Mouse (Mus musculus): ENCODE measurements around the gene Ddost. TPM values are rescaled to one million over a fixed set of nuclear protein-coding genes. Genes with fewer than 3 reads are reported as not detected.

The Ddost gene
- polyA plus RNA-seq, 1 experiment from 2014 or later, result 349 TPM

DNA sequence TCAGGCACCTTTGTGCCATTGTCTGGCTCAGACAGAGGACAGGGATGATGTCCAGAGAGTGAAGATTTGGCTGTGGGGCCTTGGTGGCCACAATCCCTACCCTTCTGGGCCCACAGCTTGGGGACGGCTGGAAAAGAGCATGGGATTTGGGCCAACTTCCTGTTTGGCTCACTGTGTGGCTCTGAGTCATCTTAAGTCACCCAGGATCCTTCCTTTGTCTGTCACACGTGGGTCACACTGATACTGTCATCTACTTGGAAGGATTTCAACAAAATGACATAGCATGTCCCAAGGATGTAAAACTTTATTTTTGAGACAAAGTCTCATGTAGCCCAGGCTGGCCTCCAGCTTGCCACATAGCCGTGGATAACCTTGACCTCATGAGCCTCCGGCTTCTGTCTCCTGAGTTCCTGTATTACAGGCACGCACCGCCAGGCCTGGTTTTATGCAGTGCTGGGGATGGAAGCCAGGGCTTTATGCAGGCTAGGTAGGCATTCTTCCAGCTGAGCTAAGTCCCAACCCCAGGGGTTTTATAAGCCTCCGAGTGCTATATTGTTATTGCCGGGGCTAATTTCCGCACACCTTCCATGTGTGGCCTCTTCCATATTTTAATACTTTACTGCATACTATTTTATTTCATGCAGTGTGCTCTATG is 40.5 kb downstream of the Ddost start:
- H3K4me1 ChIP-seq, result peaks cover 17% of the 10 kb centered on the region
- H3K36me3 ChIP-seq, result no peaks in the 10 kb centered on the region
- no peak overlapping the region for H3K4me3 ChIP-seq
- peaks cover 9% of the 10 kb centered on the region; the same call in 1 of the 2 replicates for H3K27me3 ChIP-seq (ENCODE audit: insufficient read depth, poor library complexity, severe bottlenecking)
- H3K27ac ChIP-seq, result no peak overlapping the region
- no peak for DNase-seq (ENCODE audit: low spot score)
- 78% methylated on average over 9 of the region's 9 CpGs for whole genome bisulfite sequencing
- H3K9me3 ChIP-seq, result no peaks in the 10 kb centered on the region

GRCm38 (mm10) chr4:138347280-138347679 is 42.8 kb downstream of the Ddost start:
- Histone ChIP-seq H3K36me3 (no peaks in the 10 kb centered on the region), H3K27me3 (ENCODE audit: insufficient read depth, poor library complexity, severe bottlenecking) (peaks cover 9% of the 10 kb centered on the region; the same call in 1 of the 2 replicates), H3K27ac (no peak overlapping the region), H3K4me3 (no peak overlapping the region), H3K9me3 (no peaks in the 10 kb centered on the region), H3K4me1 (peaks cover 13% of the 10 kb centered on the region)
- 83% methylated on average over 1 of the region's 1 CpGs for WGBS
- DNase-seq (ENCODE audit: low spot score), result no peak

DNA sequence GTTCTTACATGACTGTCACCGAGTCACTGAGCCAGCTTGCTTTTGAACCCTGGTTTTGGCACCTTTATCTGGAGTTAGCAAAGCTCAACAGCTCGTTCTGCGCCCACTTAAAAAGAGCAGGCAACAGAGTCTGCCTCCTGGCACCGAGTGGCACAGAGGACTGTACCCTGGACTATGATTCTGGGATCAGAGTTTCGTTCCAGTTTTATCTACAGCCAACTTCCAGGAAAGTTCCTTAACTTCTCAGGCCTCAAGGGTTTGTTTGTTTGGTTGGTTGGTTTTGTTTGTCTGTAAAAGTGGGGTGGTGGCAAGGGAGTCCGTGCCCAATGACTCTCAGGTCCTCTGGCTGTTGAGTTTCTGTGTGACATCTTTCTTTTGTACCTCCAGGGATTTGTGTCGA is 44.2 kb downstream of the Ddost start:
- Histone ChIP-seq H3K9me3 (no peaks in the 10 kb centered on the region), H3K4me3 (no peak overlapping the region), H3K36me3 (no peaks in the 10 kb centered on the region), H3K4me1 (peaks cover 1% of the 10 kb centered on the region), H3K27ac (no peak overlapping the region), H3K27me3 (ENCODE audit: insufficient read depth, poor library complexity, severe bottlenecking) (peaks cover 9% of the 10 kb centered on the region; the same call in 1 of the 2 replicates)
- 70% methylated on average over 7 of the region's 7 CpGs for WGBS
- no peak for DNase-seq (ENCODE audit: low spot score)

DNA sequence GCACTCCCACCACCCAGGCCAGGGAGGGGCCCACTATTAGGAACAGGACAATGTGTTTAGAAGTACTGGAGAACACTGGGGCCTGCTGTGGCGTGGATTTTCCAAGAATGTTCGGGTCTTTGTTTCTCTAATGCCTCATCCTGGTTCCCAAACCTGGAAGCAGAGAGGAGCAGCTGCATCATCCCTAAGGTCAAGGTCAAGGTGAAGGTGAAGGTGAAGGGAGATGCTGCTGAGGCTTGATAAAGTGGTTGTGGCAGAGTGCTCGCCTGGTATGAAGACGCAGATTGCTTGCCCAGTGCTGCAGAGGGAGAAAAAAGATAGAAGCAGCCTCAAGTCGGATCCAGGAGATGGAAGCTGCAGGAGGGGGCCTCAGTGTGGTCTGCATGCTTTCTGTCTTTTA is 47.3 kb downstream of the Ddost start:
- peaks cover 9% of the 10 kb centered on the region; the same call in 1 of the 2 replicates for H3K27me3 ChIP-seq (ENCODE audit: insufficient read depth, poor library complexity, severe bottlenecking)
- WGBS, result 78% methylated on average over 5 of the region's 5 CpGs
- H3K4me3 ChIP-seq, result no peak overlapping the region
- no peaks in the 10 kb centered on the region for H3K36me3 ChIP-seq
- no peak overlapping the region for H3K27ac ChIP-seq
- H3K4me1 ChIP-seq, result no peaks in the 10 kb centered on the region
- no peaks in the 10 kb centered on the region for H3K9me3 ChIP-seq
- DNase-seq (ENCODE audit: low spot score), result no peak

DNA sequence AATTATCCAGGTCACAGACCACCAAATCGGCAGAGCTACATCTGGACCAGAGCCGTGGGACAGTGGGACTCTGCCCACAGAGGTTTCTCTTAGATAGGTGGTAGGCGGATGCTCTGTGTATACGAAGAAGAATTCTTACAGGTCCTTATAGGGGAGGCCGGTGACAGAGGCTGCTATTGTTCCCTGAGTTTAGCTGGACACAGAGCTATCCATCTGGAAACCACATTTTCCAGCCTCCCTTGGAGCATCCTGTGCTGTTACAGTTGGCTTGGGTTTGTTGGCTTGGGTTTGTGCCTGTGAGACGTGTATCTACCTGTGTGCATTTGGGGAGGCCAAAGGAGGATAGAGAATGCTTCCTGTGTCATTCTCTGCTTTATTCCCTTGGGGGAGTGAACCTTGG is 48.2 kb downstream of the Ddost start:
- no peak overlapping the region for H3K27ac ChIP-seq
- no peak overlapping the region for H3K4me3 ChIP-seq
- no peaks in the 10 kb centered on the region for H3K36me3 ChIP-seq
- WGBS, result 80% methylated on average over 6 of the region's 6 CpGs
- H3K4me1 ChIP-seq, result no peaks in the 10 kb centered on the region
- H3K27me3 ChIP-seq (ENCODE audit: insufficient read depth, poor library complexity, severe bottlenecking), result peaks cover 9% of the 10 kb centered on the region; the same call in 1 of the 2 replicates
- DNase-seq (ENCODE audit: low spot score), result no peak
- H3K9me3 ChIP-seq, result no peaks in the 10 kb centered on the region

- whole genome bisulfite sequencing, result 77% methylated on average over 10 of the region's 10 CpGs
- peaks cover under 1% of the 10 kb centered on the region; the same call in 1 of the 2 replicates for H3K27me3 ChIP-seq (ENCODE audit: insufficient read depth, poor library complexity, severe bottlenecking)
- H3K36me3 ChIP-seq, result no peaks in the 10 kb centered on the region
- no peak overlapping the region for H3K27ac ChIP-seq
- no peak for DNase-seq (ENCODE audit: low spot score)
- H3K9me3 ChIP-seq, result no peaks in the 10 kb centered on the region
- H3K4me1 ChIP-seq, result no peaks in the 10 kb centered on the region
- H3K4me3 ChIP-seq, result no peak overlapping the region
These were observed 49.1 kb downstream of the Ddost start for GRCm38 (mm10) chr4:138353438-138354171.

DNA sequence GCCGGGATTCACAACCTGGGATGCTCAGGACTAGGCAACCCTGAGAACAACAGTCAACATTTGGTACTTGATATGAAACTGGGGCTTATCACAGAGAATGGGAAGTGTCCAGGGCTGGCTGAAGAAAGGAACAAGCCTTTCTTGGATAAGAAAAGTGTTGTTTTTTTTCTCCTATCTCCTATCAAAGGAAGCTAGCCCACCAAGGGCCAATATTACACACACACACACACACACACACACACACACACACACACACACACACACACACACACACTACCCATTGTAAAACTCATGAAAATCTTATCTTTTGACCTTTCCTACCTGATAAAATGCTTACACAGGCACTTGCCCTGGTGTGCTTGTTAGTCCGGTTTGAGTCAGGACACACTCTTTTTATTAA is 51.0 kb downstream of the Ddost start:
- H3K36me3 ChIP-seq, result no peaks in the 10 kb centered on the region
- no peak overlapping the region for H3K4me3 ChIP-seq
- no peak for DNase-seq (ENCODE audit: low spot score)
- H3K9me3 ChIP-seq, result no peaks in the 10 kb centered on the region
- H3K27me3 ChIP-seq (ENCODE audit: insufficient read depth, poor library complexity, severe bottlenecking), result peaks cover under 1% of the 10 kb centered on the region
- 70% methylated on average over 2 of the region's 2 CpGs for WGBS
- H3K27ac ChIP-seq, result no peak overlapping the region
- H3K4me1 ChIP-seq, result no peaks in the 10 kb centered on the region

DNA sequence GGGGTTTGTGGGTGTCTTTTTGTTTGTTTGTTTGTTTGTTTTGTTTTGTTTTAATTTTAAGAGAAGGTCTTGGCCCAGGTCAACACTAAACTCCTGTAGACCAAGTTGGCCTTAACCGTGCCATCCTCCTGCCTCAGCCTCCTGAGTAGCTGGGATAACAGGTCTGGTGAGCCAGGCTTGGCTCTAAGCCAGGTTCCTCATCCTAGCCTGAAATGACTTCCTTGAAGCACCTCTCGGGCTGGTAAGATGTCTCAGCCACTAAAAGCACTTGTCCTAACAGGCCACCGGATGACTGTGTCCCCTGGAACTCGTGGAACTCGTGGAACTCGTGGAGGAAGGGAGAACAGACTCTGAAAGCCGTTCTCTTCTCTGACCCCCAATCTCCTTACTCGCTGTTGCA is 51.6 kb downstream of the Ddost start:
- 74% methylated on average over 8 of the region's 8 CpGs for WGBS
- peaks cover 6% of the 10 kb centered on the region for H3K27me3 ChIP-seq (ENCODE audit: insufficient read depth, poor library complexity, severe bottlenecking)
- H3K36me3 ChIP-seq, result no peaks in the 10 kb centered on the region
- H3K4me3 ChIP-seq, result no peak overlapping the region
- H3K27ac ChIP-seq, result no peak overlapping the region
- H3K4me1 ChIP-seq, result no peaks in the 10 kb centered on the region
- H3K9me3 ChIP-seq, result no peaks in the 10 kb centered on the region
- no peak for DNase-seq (ENCODE audit: low spot score)

GRCm38 (mm10) chr4:138356551-138356950 is 52.0 kb downstream of the Ddost start:
- H3K4me1 ChIP-seq, result peaks cover under 1% of the 10 kb centered on the region; the same call in 1 of the 2 replicates
- WGBS, result 87% methylated on average over 12 of the region's 12 CpGs
- peaks cover 11% of the 10 kb centered on the region for H3K27me3 ChIP-seq (ENCODE audit: insufficient read depth, poor library complexity, severe bottlenecking)
- no peak for DNase-seq (ENCODE audit: low spot score)
- H3K27ac ChIP-seq, result no peak overlapping the region
- H3K36me3 ChIP-seq, result no peaks in the 10 kb centered on the region
- H3K4me3 ChIP-seq, result no peak overlapping the region
- no peaks in the 10 kb centered on the region for H3K9me3 ChIP-seq

- Histone ChIP-seq H3K4me1 (peaks cover 4% of the 10 kb centered on the region; the same call in 1 of the 2 replicates), H3K27me3 (ENCODE audit: insufficient read depth, poor library complexity, severe bottlenecking) (peaks cover 22% of the 10 kb centered on the region), H3K9me3 (no peaks in the 10 kb centered on the region), H3K36me3 (no peaks in the 10 kb centered on the region), H3K4me3 (no peak overlapping the region), H3K27ac (no peak overlapping the region)
- WGBS, result 66% methylated on average over 3 of the region's 3 CpGs
- no peak for DNase-seq (ENCODE audit: low spot score)
These were observed 53.6 kb downstream of the Ddost start for GRCm38 (mm10) chr4:138358176-138358575.

- no peak for DNase-seq (ENCODE audit: low spot score)
- Histone ChIP-seq H3K4me1 (peaks cover 4% of the 10 kb centered on the region; the same call in 1 of the 2 replicates), H3K27ac (no peak overlapping the region), H3K9me3 (no peaks in the 10 kb centered on the region), H3K36me3 (no peaks in the 10 kb centered on the region), H3K27me3 (ENCODE audit: insufficient read depth, poor library complexity, severe bottlenecking) (peaks cover 30% of the 10 kb centered on the region), H3K4me3 (peak overlapping the region; percentile 16; the same call in 1 of the 2 replicates)
- WGBS, result 11% methylated on average over 11 of the region's 11 CpGs
These were observed 56.9 kb downstream of the Ddost start for GRCm38 (mm10) chr4:138361370-138361821.
